Mouse (Mus musculus): ENCODE measurements around the gene Wnt16.

GRCm38 (mm10) chr6:22288737-22289460 lies 872 bp downstream of the Wnt16 start:
- no peak for TF ChIP-seq POLR2AphosphoS2 (IDR thresholded peaks at IDR 0.05; ENCODE audit: low read length)
- TF ChIP-seq CHD1 (IDR thresholded peaks at IDR 0.05; ENCODE audit: low read depth, low read length), result no peak
- no peak for TF ChIP-seq MAX (IDR thresholded peaks at IDR 0.05; ENCODE audit: low read length)
- no peak for TF ChIP-seq POLR2A (IDR thresholded peaks at IDR 0.05; ENCODE audit: control insufficient read depth in 1 of 2, insufficient read depth in 1 of 2, low read depth in 1 of 2, low read length in 2 of 2, poor library complexity in 1 of 2)
- TF ChIP-seq JUND (IDR thresholded peaks at IDR 0.05; ENCODE audit: low read depth, low read length), result no peak
- TF ChIP-seq CTCF (IDR thresholded peaks at IDR 0.05 in 2 of 3, conservative IDR thresholded peaks at IDR 0.05 in 1 of 3; ENCODE audit: control insufficient read depth in 1 of 3, insufficient read depth in 1 of 3, low read depth in 2 of 3, low read length in 3 of 3, poor library complexity in 1 of 3, severe bottlenecking in 1 of 3), result no peak
- TF ChIP-seq KAT2A (conservative IDR thresholded peaks at IDR 0.05; ENCODE audit: low read depth, low read length), result no peak
- no peak for TF ChIP-seq MAFK (IDR thresholded peaks at IDR 0.05; ENCODE audit: borderline replicate concordance, low read depth, low read length)
- TF ChIP-seq E2F4 (IDR thresholded peaks at IDR 0.05; ENCODE audit: borderline replicate concordance, low read depth, low read length), result no peak
- no peak for TF ChIP-seq MAZ (IDR thresholded peaks at IDR 0.05; ENCODE audit: low read depth, low read length)
- no peak for TF ChIP-seq EP300 (IDR thresholded peaks at IDR 0.05; ENCODE audit: low read depth in 1 of 2, low read length in 2 of 2)
- TF ChIP-seq ZMIZ1 (IDR thresholded peaks at IDR 0.05; ENCODE audit: low read depth, low read length), result no peak
- no peak for TF ChIP-seq GATA1 (IDR thresholded peaks at IDR 0.05; ENCODE audit: low read depth, low read length)
- no peak for TF ChIP-seq BHLHE40 (IDR thresholded peaks at IDR 0.05; ENCODE audit: borderline replicate concordance, low read depth, low read length)
